Mouse (Mus musculus): ENCODE results near the gene Myo6.

Gene Myo6

DNA sequence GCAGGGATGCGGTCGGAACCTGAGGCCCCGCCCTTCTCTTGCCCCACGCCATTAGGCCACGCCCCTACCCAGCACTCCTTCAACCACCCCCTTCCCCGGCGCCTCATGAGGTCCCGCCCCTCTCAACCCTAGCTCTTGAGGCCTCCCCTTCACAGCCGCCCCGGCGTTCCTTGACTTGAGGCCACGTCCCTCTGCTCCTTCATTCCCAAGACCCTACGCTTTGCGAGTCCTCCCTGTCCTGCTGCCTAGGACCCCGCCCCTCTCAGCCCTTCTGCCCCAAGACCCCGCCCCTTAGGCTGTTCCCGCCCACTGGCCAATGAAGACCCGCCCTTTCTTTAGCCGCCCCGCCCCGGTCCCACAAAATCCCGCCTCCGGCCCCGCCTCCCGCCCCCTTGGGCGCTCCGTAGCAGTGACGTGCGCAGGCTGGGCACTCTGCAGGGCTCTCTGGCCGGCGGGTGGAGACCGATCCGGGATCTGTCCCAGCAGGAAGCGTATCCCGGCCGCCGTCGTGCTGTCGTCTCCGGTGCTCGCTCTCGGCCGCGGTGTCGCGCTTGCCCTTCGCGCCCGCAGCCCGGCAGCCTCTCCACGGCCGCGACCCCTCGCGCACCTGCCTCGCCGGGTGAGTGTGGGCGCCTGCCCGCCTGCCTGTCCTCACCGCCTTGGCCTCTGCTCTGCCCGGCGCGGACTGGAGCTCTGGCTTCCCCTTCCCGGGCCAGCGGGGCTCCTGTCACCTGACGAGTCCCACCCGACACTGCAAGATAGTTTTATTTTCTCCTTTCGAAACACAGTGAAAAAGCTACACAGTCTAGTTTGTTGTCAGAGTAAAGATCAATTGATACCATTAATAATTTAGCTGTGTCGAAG is at the start of gene Myo6:
Gene Myo6 (plus strand): TSS at position 421 of the 864 bp plus-strand sequence.
- peak; percentile 92 to 97 for DNase-seq

DNA sequence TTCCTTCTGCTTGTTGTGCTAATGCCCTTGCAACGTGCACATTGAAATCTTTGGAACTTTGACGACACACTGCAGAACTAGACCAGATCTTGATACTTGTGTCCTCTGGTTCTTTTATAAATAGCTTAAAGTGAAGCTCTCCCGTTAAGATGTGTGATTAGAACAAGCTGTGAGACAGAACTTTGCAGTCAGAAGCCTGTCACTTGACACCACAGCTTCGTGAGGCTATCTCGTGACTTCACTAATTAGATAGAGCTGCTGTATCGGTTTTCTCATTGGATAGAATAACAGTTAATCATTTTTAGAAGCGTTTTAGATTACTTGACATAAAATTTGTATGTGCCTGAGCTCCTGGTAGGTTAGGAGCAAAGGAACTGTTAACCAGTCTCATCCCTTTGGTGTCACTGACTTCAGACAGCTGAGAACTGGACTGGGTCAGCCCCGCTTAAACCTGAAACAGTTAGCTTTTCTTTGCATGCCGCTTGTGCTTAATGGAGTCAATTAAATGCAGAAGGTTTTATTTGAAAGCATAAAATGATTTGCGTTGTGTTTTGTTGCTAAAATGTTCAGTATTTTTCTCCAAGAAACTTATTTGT is 18.7 kb upstream of the Myo6 start:
- DNase-seq, result no peak

DNA sequence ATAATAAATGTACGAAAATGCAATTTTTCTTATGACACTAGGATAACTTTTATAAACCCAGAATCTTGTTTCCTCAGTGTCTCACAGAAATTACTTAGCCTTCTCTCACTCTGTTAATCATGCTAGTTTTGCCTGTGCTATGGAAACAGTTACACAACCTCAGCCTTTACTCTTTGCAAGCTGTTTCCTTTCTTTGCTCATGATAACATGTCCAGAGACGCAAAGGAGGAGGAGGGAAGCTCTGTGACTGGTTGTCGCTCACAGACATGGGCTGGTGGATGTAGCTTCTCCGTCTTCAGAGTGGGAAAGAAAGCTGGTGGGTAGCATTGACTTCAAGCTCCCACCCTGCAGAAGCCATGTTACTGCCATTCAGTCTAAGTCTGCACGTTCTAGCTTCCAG is 15.2 kb upstream of the Myo6 start:
- DNase-seq, result no peak

DNA sequence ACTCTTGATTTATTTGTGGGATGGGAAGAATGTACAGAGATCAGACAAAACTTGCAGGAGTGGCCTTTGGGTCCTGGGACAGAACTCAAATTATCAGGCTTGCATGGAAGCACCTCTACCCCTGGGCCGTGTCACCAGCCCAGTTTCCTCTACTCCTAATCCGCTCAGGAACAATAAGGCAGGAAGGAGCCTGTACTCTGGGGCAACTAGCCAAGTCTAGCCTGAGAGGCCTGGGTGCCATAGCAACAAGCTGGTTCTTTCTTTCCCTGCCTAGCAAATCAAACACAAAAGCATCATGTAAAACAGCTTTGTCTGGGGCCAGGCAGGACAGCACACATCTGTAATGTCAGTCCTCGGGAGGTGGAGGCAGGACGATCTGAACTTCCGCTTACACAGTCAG is 9.6 kb upstream of the Myo6 start:
- DNase-seq, result no peak

DNA sequence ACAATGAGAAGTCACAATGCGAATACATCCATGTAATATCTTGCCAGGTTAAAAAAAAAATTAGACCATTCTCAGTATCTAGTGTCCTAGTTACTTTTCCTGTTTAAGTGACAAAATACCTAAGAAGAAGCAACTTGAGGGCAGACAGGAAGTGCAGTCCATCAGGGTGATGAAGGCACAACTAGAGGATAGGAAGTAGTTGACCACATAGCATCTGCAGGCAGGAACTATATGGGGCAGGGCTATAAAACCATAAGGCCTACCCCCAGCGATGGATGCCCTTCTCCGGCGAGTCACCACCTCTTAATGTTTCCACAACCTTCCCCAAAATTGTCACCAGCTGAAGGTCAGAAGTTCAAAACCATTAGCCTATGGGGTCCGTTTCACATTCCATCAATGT is 8.1 kb upstream of the Myo6 start:
- DNase-seq, result no peak

DNA sequence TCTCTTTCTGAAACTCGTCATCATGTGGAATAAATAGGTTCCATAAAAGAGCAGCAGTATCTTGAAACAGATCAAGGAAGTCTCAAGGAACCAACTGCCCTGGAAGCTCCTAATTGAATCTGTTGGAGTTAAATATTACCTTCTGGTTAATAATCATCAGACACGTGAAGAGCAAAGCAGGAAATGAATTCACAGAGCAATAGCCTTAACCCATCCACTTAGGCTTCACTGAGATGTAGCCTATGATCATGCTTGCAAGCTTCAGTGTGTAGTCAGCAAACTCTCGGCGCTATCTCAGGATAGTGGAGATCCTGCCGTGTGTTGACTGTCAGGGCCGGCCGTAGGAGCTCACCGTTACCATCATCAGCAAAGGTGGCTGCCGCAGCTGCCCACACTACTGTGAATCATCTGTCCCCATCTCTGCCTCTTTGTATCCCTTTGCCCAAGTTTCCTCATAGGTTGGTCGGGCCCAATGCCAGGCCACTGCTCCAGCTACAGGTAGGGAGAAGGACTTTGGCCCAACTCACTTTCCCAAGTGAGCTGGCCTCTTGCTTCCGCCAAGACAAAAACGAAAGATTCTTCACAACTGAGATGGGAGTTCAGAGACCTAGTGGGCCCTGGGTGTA is 6.9 kb upstream of the Myo6 start:
- DNase-seq, result no peak

DNA sequence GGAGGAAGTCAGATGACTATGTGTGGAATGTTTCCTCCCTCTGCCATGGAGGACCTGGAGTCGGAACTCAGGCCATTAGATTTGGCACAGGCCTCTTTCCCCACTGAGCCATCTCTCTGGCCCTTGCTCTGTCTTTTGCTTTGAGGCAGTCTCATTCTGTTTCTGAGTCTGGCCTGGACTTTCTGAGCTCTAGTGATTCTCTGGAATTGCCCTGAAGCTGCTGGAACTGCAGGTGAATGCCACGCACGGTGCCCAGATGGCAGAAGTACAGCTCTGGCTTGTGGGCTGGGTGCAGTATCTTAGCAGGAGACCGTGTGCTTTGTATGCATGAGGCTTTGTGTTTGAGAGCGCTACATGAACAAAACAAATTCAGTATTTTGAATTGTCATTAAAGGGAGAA is 5.9 kb upstream of the Myo6 start:
- DNase-seq, result no peak

DNA sequence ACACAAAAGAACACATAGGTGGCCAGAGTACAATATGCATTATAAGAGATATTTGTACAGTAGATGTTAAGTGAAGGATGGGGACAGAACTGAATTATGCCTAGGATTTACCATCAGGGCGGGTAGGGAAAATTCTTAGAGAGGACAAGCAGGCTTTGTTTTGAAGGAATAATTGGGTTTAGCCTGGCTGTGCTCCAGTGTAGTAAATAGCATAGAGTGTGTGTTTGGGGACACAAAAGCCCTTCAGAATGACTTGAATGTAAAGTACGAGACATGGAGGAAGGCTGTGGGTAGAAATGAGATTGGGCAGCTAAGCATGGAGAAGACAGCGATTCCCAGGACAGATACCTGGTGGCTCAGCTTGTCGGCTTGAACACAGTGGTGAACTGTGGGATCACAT is 3.4 kb upstream of the Myo6 start:
- DNase-seq, result no peak

DNA sequence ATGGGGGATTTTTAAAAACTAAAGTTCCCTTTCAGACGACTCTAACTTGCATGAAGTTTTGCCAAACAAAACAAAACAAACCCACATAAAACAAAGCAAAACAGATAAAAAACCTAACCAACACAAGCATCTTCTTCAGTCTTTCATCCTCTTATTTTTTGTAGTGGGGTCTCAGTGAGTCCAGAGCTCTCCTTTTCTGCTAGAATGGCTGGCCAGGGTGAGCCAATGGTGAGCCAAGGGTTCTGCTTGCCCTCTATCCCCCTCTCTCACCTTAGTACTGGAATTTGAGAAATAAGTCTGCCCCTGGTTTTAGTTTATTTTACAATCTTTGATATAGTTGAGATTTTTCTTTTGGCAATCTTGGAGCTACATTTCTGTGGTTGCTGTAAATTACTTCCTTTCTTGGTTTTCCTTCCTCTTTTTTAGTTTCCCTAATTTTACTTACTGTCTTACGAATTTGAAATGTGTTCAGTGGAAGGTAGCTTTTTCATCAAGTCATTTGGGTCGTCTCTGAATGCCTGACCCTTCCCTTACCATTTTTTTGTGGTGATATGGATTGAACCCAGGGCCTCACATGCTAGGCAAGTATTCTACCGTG is 1.6 kb upstream of the Myo6 start:
- no peak for DNase-seq

DNA sequence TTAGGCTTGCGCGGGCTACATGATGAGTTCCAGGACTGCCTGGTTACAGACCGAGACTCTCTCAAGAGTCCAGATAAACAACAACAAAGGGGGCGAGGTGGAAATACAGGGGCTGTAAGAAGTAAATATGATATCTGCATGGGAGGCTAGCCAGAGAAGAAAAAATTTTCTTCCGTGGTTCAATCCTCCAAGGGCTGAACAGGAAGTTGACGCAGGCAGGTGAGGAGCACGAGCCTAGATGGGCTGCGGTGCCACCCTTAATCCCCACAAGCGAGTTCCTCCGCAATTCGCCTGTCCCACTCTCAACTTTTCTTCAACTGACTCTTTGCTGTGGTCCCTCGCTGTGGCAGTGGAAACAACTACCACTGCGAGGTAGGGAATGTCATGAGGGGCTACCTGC is 640 bp upstream of the Myo6 start:
- no peak for DNase-seq

DNA sequence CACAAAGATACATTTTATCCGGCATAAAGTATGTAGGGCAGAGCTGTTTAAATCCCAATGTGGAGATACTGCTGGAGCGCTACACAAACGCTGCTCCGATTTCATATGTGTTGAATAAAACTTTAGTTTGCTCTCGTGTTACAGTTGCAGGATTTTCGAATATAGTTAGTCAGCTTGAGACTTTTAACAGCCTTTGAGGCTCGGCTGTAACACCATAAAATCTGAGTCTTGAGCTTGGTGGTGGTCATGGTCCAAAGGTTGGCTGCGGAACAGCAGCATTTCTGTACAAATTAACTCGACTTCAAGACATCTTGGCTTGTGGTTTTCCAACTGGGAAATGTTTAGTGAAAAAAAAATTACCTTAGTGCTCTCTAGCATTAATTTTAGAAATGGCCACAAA is 859 bp downstream of the Myo6 start:
- no peak for DNase-seq

DNA sequence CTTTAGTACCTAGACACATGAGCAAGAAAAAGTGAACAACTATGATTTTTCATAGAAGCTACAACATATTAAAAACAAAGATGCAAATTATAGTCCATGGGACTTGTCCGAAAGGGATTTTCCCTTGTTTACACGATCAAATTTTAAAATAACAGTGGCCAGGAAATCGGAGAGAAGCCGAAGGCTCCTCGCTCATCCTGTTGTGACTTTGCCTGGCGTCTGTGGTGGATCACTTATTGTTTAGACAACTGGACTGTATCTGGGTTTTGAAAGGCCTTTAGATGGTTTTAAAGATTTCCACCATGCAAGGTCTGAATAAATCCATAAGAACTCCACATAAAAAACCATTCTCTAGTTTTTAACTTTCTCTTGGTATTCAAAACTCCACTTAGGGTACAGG is 1.6 kb downstream of the Myo6 start:
- no peak for DNase-seq

DNA sequence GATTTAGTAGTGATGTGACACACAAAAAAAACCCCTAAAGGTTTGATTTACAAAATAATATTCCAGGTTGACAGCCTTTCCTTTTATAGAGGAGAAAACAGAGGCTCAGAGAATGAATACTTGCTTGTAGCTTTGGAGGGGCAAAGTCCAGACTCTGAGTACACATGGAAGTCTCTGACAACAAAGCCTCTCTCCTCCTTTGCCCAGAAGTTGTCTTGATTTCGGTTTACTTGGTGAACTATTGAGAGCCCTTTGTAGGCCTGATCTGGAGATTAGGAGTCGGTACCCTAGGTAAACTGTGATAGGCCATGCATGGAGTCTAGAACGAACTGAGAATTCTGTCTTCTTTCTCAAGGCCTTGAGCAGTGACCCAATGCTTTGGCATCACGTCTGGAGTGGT is 2.3 kb downstream of the Myo6 start:
- DNase-seq, result no peak

DNA sequence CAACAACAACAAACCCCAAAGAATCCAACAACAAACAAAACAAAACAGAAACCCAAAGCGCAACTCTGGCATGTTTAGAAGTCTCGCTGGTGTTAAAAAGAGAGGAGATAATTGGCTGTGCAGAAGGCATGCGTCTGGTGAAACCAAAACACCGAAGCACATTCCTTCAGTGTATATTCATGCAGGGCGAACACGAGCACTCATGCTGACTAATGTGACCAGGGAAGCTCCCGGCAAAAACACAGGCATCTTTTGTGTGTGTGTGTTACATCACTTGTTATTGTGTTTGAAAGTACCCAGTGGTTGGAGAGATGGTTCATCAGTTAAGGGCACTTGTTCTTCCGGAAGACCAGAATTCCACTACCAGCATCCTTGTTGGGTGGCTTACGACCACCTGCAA is 4.7 kb downstream of the Myo6 start:
- no peak for DNase-seq

DNA sequence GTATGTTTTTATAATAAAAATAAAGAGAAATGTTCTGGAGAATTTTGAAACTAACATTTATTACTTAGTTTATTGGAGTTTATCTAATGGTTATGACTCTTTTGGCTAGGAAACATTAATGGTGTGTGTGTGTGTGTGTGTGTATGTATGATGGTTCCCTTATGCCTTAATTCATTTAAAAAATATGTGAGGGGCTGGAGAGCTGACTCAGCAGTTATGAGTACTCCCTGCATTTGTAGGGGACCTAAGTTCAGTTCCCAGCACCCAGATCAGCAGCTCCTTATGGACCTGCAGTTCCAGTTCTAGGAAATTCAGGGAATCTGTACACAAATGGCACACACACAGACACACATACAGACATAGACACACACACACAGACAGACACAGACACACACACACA is 6.4 kb downstream of the Myo6 start:
- no peak for DNase-seq

DNA sequence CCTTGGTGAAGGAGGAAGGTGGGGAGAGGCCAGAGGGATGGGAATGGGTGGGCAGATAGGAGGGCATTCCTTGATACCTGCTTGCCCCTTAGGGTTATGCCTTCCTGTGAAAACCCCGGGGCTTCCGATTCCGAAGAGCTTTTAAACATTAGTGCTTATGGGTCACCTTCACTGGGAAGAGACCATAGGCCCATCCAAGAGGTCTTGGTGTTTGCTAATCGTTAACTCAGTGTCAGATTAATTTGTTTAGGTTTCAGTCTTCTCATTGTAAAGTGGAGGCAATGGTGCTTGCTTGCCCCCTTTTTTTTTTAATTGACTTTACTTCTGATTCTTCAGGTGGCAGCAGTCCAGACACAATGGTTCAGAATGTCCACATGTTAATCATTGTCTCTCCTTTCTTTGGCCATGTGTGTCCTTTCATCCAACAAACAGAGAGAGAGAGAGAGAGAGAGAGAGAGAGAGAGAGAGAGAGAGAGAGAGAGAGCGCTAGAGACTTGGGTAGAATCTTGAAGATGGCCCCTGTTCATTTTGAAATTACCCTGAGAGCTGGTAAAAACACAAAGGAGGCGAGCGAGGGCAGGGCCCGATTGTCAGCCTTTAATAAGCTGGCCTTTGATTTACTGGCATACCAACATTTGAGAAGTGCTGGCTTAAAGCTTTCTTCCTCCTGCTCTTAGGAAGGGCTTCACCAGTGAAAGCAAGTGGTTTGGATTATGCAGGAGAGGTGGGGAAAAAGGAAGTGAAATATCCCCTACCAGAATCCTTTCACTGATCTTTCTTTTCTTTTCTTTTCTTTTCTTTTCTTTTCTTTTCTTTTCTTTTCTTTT is 7.8 kb downstream of the Myo6 start:
- no peak for DNase-seq

DNA sequence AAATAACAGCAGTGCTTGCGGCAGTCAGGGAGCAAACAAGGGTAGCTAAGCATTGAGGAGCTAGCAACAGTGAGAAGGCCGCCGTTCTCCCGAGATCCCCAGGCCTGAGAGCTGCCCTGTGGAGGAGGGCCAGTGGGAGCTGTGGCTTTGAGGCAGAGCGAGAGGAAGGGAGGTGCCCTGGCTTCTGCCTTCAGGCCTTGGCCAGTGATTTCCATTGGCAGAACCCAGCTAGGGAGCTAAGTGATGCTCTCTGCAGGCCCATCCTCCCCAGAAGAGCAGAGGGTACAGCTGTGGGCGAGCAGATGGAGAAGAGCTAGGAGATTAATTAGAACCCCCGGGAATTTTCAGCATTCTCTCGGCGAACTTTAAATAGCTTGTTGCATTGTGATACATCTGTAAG is 8.8 kb downstream of the Myo6 start:
- DNase-seq, result peak; percentile 52 to 59

DNA sequence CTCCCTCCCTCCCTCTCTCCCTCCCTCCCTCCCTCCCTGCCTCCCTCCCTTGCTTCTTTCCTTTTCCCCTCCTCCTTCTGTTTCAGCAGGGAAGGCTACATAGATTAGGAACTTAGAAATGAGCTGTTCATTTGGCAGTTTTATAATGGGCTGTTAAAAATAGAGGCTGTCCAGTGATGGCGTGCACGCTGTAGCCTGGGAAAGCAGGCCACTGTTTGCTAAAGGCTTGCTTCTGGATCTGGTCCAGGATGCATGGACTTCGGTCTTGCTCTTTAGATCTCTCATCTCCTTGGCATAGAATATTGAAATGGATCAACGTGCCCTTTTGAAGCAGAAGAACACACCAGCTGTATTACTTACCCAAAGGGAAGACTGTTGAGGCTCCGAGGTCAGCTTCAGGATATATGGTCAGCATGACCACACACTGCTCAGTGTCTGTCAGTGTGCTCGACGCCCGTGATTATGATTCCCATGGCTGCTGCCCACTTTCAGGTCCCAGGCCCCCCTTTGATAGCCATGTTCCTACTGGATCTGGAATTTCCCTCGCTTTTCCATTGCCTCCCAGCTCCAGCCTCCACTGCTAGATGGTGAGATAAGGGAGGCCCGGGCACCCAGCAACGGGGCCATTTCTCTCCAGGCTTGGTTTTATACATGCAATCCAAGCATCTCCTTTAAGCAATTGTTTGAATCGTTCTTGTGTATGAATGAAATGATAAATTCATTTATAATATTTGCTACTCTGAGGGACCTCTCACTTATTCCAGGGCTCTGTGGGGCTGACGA is 12.1 kb downstream of the Myo6 start:
- DNase-seq, result peak in 1 of 2 experiments; percentile 27

DNA sequence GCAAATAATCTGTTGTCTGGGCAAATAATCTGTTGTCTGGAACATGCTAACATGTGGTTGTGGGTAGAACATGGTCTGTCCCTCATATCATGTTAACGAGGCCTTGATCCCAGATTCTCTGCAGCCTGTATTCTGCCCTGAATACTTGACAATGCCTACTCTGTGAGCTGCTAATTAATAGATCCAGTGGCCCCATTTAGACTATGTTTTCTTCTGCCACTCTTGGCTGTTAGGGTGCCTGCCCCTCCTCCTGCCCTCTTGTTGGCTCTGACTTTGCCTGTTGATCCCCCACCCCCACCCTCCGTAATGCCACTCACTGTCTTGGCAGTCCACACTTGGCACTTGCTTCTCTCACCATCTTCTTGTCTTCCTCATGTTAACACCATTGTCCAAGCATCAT is 13.8 kb downstream of the Myo6 start:
- DNase-seq, result no peak

DNA sequence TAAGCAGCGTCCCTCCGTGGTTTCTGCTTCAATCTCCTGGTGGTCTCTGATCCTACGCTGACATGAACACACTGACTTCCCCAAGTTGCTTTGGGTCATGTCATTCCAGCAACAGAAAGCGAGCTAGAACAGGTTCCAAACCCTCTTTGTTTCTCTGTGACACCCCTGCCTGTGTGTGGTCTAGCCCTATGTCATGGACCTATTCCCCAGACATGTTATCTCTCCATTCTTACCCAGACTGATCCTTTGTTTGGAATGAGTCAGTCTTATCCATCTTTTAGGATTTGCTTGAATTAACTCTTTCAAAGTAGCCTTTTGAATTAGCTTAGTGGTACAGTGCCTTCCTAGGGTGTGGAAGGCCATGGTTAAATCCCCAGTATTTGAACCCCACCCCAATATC is 14.9 kb downstream of the Myo6 start:
- no peak for DNase-seq

DNA sequence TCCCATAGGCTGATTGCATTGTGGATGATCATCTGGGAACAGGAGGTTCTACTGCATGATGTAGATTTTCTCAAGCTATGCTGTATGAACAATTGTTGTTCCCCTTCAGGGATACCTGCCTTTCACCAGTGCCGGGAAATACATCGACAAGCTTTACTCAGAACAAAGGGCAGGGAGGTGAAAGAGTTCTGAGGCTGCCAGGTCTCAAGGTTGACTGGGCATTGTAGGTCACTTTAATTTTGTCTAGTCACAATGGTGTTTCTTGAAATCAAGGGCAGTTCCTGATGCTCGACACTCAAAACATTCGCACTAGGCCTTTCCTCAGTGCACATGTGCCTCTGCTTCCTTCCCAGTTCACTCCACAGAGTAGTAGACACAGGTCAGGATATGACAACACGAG is 15.9 kb downstream of the Myo6 start:
- no peak for DNase-seq

DNA sequence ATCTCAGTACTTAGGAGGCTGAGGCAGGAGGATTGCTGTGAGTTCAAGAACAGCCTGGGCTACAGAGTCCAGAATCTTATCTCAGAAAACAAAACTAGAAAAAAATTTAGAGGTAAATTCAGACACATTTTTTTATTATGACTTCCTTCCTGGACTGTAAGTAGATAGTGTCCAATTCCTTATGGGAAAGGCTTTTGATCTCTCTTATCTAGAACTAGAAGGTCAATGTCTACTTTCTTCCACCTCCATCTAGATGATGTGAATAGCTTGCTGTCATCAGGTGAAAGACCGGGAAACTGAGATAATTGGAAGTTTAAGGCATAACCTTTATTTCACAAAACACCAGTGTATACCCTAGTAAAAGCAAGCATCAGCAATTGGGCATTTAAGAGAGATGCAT is 16.9 kb downstream of the Myo6 start:
- no peak for DNase-seq

All from cerebellum, adult 18-20 months (tissue).